In the genomic region with DNA sequence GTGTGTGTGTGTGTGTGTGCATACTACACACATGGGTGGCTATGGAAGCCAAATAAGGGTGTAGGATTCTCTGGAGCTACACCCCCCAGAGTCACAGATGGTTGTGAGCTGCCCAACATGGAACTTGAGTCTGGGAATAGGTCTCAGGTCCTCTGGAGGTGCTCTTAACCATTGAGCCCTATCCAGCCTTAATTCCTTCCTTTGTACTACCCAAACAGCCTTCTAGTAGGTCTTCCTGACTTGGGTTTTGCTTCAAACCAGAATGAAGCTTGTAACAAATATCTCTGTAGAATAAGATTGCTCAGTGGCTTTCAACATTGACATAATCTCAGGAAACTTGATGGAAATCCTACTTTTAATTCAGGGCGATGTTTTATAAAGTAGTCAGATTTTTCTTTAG, we compare ENCODE assay signal across 19 mouse cellular contexts. TPM values are rescaled to one million over a fixed set of nuclear protein-coding genes. Genes with fewer than 3 reads are reported as not detected.
A peak's percentile ranks its signal among the peaks of the same experiment; 100 is the strongest.
DNase-seq lines count a peak whose midpoint lies in the region; ATAC-seq and TF ChIP-seq lines count a peak whose summit lies in the region.
"Had no signal": no experiment of that assay in that cellular context is flagged by ENCODE, and none has a peak within 500 bp of the region (broad histone marks: within the 10 kb centered on the region; RNA-seq: fewer than 3 reads in every experiment).

No protein-coding gene starts in this region.

- peaks cover 7% of the 10 kb centered on the region for H3K4me1 ChIP-seq in heart, embryonic 15.5 days (replicated peaks)
- peaks cover 1% of the 10 kb centered on the region for H3K4me1 ChIP-seq in ES-Bruce4 (ENCODE audit: control insufficient read depth, insufficient read depth, low read length)

- intact Hi-C loops in heart, postnatal 14 days (cut with DNase I): no loop called here

- H3K36me3 ChIP-seq in heart, embryonic 15.5 days: no peaks in the 10 kb centered on the region
- H3K36me3 ChIP-seq in ES-Bruce4 (ENCODE audit: control insufficient read depth, insufficient read depth, low read length, poor library complexity, severe bottlenecking): no peaks in the 10 kb centered on the region
- H3K36me3 ChIP-seq: embryonic facial prominence, embryonic 10.5 days; forebrain, embryonic 10.5 days; forebrain, embryonic 15.5 days; hindbrain, embryonic 13.5 days had no signal

- H3K27me3 ChIP-seq in heart, embryonic 15.5 days: no peaks in the 10 kb centered on the region
- no peaks in the 10 kb centered on the region for H3K27me3 ChIP-seq in ES-Bruce4 (ENCODE audit: control insufficient read depth, insufficient read depth, low read length, poor library complexity, severe bottlenecking)
- H3K27me3 ChIP-seq: CH12.LX; forebrain, embryonic 15.5 days; hindbrain, embryonic 13.5 days had no signal

- H3K9me3 ChIP-seq in heart, embryonic 15.5 days (replicated peaks): no peaks in the 10 kb centered on the region
- no peaks in the 10 kb centered on the region for H3K9me3 ChIP-seq in ES-Bruce4 (replicated peaks; ENCODE audit: control insufficient read depth, insufficient read depth, low read length, poor library complexity, severe bottlenecking)
- H3K9me3 ChIP-seq: embryonic facial prominence, embryonic 10.5 days; forebrain, embryonic 10.5 days; forebrain, embryonic 15.5 days; hindbrain, embryonic 13.5 days had no signal

- H3K4me3 ChIP-seq in heart, embryonic 15.5 days: no peak overlapping the region
- H3K4me3 ChIP-seq in ES-Bruce4 (ENCODE audit: low read depth, low read length): no peak overlapping the region
- H3K4me3 ChIP-seq: embryonic facial prominence, embryonic 10.5 days; erythroblast, embryonic 14.5 days; forebrain, embryonic 10.5 days; forebrain, embryonic 15.5 days; hindbrain, embryonic 13.5 days had no signal

- H3K9ac ChIP-seq in heart, embryonic 15.5 days: no peak overlapping the region
- no peak overlapping the region for H3K9ac ChIP-seq in ES-Bruce4 (ENCODE audit: low read depth, poor library complexity, severe bottlenecking)
- H3K9ac ChIP-seq: forebrain, embryonic 15.5 days; hindbrain, embryonic 13.5 days had no signal

- DNase-seq in heart, adult 11 months: peak; percentile 30
- DNase-seq in heart, postnatal 14 days: no peak
- no peak for DNase-seq in heart, adult 18-20 months
- peak; percentile 54 for DNase-seq in R1 (ENCODE audit: low read depth, low spot score)
- DNase-seq in right cerebral cortex, postnatal 4 days: no peak
- no peak for DNase-seq in B cell, adult 2 months
- DNase-seq: cerebellum, adult 18-20 months; cerebellum, adult 9-11 months had no signal

- WGBS in heart, embryonic 15.5 days: 84% methylated on average over 1 of the region's 1 CpGs

- no peak for TF ChIP-seq POLR2A in ES-Bruce4 (IDR thresholded peaks at IDR 0.05; ENCODE audit: insufficient read depth, low read length)

- no peak overlapping the region for H3K4me2 ChIP-seq in heart, embryonic 15.5 days
- H3K4me2 ChIP-seq: forebrain, embryonic 15.5 days; hindbrain, embryonic 13.5 days had no signal

- H3K27ac ChIP-seq in heart, embryonic 15.5 days: peak overlapping the region; percentile 20; the same call in 1 of the 2 replicates
- H3K27ac ChIP-seq in ES-Bruce4 (ENCODE audit: insufficient read depth, low read length): peak overlapping the region; percentile 95
- H3K27ac ChIP-seq: embryonic facial prominence, embryonic 10.5 days; forebrain, embryonic 10.5 days; forebrain, embryonic 15.5 days; hindbrain, embryonic 13.5 days; hindbrain, postnatal 0 days had no signal

- TF ChIP-seq EP300 in ES-Bruce4 (IDR thresholded peaks at IDR 0.05; ENCODE audit: insufficient read depth, low read depth, low read length): no peak

- ATAC-seq in heart, embryonic 15.5 days (replicated peaks; ENCODE audit: insufficient number of reproducible peaks, insufficient read depth, low FRiP score, low read depth): no peak

- TF ChIP-seq CTCF in ES-Bruce4 (IDR thresholded peaks at IDR 0.05; ENCODE audit: low read depth, low read length): no peak

RNA-seq across cellular contexts. Expression of a gene that starts 7.9 kb away (rescaled TPM):
- total RNA-seq in heart, postnatal 14 days (2021): 10 to 100 TPM; 27.4 to 30.9 TPM
- 23.5 and 27.7 TPM in 2 replicates for polyA plus RNA-seq in heart, embryonic 15.5 days (2015; fragmentation: Nextera tagmentation; extraction: Ambion mirVana)
- total RNA-seq in heart, adult 18-20 months (2021): 10 to 100 TPM; 28.4 to 29.5 TPM
- 69.1 and 72.8 TPM in 2 replicates for polyA plus RNA-seq in ES-Bruce4 (2011; ENCODE audit: insufficient read depth, insufficient read length, low read depth, missing spikeins)

RNA-seq across cellular contexts. Expression of a gene that starts 34.6 kb away (rescaled TPM):
- total RNA-seq in heart, postnatal 14 days (2021): 1 to 10 TPM; 3.6 to 5.6 TPM
- 8.8 and 9.0 TPM in 2 replicates for polyA plus RNA-seq in heart, embryonic 15.5 days (2015; fragmentation: Nextera tagmentation; extraction: Ambion mirVana)
- total RNA-seq in heart, adult 18-20 months (2021): 1 to 10 TPM; 3.2 to 4.3 TPM
- polyA plus RNA-seq in ES-Bruce4 (2011; ENCODE audit: insufficient read depth, insufficient read length, low read depth, missing spikeins): 1.9 and 5.2 TPM in 2 replicates
- total RNA-seq: CH12.LX; hematopoietic stem cell, adult 5-6 weeks; MEL had no signal
- polyA plus RNA-seq: erythroblast, embryonic 14.5 days had no signal

RNA-seq across cellular contexts. Expression of a gene that starts 59.6 kb away (rescaled TPM):
- total RNA-seq in heart, postnatal 14 days (2021): 10 to 100 TPM; 49.8 to 56.2 TPM
- 53.0 and 57.1 TPM in 2 replicates for polyA plus RNA-seq in heart, embryonic 15.5 days (2015; fragmentation: Nextera tagmentation; extraction: Ambion mirVana)
- 10 to 100 TPM; 37.0 to 45.2 TPM for total RNA-seq in heart, adult 18-20 months (2021)
- polyA plus RNA-seq in ES-Bruce4 (2011; ENCODE audit: insufficient read depth, insufficient read length, low read depth, missing spikeins): 54.9 and 60.1 TPM in 2 replicates

Comparison
In these comparisons a context has a peak if more than half of its experiments do, and no peak if none do; other contexts are left out.
1. DNase-seq: peak in heart, adult 11 months (single experiment) and R1 (single experiment); none in heart, postnatal 14 days (0 of 2), heart, adult 18-20 months (0 of 2), right cerebral cortex, postnatal 4 days (single experiment) and B cell, adult 2 months (0 of 2).